Mouse (Mus musculus): Measurements from ENCODE around the gene Adprm.
"Not testable (repeated sequence)": the region's sequence is repeated elsewhere in the genome, so short reads cannot be mapped to it uniquely, and the experiment has no call there.

The Adprm gene

DNA sequence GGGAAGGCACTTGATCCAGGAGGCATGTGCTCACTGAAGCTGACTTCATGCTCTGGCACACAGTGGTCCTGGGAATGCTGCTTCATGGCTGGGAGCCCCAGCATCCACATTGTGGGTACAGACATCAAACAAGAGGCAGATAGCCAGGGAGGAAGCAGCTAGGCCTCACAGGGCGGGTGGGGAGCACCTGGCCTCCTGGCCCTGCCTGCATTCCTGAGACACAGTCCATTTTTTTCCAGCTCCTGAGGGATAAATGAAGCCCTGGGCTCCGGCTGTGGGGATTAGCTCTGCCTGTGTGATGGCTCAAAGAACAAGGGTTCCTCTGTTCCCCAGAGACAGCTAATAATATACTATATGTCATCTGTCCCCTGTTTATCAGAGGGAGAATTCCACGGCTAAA is 22.6 kb upstream of the Adprm start:
- DNase-seq, result no peak

GRCm38 (mm10) chr11:67072615-67073130 is 20.3 kb upstream of the Adprm start:
- no peak for DNase-seq

DNA sequence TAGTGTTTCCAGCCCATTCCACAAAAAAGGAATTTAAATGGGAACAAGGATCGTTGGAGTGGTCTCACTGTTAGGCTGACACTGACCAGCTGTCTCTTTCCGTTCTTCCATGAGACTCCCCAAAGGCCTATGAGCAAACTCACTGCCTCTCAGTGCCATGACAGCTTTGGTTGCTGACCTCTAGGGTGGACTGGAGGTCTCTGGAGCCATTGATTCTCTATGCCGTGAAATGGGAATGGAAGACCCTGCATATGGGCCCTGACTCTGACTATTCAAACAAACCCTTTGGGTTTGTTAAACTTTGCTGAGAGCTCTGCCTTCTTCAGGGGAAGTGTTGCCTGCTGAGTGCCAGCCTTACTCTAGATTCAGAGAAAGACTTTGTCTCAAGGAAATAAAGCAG is 15.3 kb upstream of the Adprm start:
- DNase-seq, result no peak

DNA sequence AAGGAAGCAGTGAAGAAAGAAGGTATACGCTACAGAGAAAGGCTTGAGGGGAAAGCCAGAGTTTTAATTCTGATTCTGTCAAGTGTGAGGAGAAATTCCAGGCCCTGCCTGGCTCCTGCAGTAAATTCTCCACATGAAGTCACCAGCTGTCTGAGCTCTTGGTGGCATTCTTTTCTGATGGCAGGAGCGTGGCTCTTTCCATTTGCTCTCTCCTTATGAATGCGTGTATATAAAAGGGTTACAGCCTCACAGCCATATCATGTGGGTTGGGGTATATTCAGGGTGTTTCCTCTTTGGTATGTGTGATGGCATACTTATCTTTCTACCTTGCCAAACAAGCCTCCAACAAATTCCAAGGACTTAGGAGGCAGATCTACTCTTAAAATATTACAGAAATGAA is 10.3 kb upstream of the Adprm start:
- DNase-seq, result no peak

GRCm38 (mm10) chr11:67061311-67061710 is 8.9 kb upstream of the Adprm start:
- DNase-seq, result no peak

DNA sequence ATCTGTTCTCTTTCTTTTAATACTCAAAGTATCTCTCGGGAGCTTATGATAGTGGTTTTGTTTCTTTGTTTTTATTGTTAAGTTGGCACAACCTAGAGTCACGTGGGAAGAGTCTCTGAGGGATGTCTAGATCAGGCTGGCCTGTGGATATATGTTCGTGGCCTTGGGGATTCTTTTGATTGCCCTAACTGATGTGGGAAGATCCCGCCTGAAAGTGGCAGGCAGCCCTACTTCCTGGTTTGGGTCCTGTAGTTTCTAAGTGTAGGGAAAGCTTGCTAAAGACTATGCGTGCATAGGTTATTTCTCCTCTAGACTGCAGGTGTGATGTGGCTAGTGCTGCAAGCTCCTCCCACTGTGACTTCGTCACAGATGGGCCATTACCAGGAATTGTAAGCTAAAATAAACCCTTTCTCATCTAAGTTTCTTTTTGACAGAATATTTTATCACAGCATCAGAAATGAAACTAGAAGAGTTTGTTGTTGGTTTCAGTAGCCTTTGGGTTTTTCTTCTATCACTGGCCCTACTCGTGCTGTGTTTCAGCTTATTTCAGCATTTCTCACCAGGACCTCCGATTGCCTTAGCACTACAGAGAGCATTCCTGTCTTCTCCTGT is 2.5 kb upstream of the Adprm start:
- no peak for DNase-seq

- DNase-seq, result no peak
These were observed 596 bp downstream of the Adprm start for GRCm38 (mm10) chr11:67051676-67052320.

DNA sequence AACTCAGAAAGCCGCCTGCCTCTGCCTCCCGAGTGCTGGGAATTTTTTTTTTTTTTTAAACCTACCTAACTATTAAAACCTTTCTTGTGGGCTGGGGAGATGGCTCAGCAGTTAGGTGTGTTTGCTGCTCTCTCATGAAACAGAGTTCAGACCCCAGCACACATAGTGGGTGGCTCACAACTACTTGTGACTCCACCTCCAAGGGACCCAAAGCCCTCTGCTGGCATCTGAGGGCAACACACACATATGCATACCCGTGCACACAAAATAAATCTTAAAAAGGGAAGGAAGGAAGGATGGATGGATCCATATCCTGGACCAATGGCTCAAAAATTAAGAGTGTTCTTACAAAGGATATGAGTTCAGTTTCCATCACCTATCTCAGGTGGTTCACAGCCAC is 3.1 kb downstream of the Adprm start:
- DNase-seq, result no peak

DNA sequence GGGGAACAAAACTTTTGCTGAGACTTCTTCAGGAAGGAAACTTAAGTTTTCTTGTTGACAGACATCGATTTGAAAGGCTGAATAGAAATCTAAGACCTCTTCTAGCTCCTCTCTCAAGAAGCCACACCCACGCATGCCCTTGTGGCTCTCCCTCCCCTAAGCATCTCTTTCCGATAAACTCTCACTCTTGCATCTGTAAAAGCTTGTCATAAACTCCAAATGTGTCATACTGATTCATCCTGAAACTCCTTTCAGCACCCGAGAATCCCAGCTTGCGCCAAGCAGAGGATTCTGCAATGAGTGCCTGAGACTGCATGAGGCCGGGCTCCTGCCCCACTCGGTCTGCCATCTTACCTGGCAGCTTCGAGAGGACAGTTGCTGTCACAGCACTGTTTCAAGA is 3.9 kb downstream of the Adprm start:
- DNase-seq, result no peak

GRCm38 (mm10) chr11:67047199-67047598 is 5.2 kb downstream of the Adprm start:
- DNase-seq, result no peak

- DNase-seq, result no peak
These were observed 7.4 kb downstream of the Adprm start for GRCm38 (mm10) chr11:67044959-67045358.

DNA sequence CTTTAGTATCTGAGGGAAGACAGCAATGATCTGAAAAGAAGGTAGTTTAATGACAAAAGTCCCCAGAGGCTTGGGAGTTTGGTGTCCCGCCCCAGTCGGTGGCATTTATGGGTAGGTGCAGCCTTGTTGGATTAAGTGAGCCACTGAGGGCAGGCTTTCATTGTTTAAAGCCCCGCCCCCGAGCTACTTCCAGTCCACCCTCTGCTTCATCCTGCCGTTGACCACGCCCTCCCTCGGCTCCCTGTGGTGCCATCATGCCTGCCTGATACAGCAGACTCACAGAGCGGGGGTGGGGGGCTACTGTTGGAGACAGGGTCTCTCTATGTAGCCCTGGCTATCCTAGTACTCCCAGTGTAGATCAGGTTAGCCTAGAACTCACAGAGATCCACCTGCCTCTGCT is 9.4 kb downstream of the Adprm start:
- DNase-seq, result no peak

GRCm38 (mm10) chr11:67040483-67040882 is 11.9 kb downstream of the Adprm start:
- DNase-seq, result no peak

GRCm38 (mm10) chr11:67039799-67040198 is 12.6 kb downstream of the Adprm start:
- no peak for DNase-seq

GRCm38 (mm10) chr11:67036892-67037291 is 15.5 kb downstream of the Adprm start:
- no peak for DNase-seq

DNA sequence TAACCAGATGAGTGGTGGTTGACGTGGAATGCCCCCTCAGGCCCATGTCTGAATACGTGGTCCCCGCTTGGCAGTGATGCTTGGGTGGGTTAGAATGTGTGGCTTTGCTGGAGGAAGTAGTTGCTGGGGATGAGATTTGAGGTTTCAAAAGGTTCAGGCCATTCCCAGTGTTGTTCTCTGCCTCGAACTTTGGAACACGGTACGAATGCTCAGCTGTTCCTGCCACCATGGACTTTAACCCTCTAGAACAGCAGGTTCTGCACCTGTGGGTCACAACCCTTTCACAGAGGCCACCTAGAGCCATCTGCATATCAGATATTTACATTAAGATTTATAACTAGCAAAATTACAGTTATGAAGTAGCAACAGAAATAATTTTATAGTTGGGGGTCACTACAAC is 16.2 kb downstream of the Adprm start:
- no peak for DNase-seq

DNA sequence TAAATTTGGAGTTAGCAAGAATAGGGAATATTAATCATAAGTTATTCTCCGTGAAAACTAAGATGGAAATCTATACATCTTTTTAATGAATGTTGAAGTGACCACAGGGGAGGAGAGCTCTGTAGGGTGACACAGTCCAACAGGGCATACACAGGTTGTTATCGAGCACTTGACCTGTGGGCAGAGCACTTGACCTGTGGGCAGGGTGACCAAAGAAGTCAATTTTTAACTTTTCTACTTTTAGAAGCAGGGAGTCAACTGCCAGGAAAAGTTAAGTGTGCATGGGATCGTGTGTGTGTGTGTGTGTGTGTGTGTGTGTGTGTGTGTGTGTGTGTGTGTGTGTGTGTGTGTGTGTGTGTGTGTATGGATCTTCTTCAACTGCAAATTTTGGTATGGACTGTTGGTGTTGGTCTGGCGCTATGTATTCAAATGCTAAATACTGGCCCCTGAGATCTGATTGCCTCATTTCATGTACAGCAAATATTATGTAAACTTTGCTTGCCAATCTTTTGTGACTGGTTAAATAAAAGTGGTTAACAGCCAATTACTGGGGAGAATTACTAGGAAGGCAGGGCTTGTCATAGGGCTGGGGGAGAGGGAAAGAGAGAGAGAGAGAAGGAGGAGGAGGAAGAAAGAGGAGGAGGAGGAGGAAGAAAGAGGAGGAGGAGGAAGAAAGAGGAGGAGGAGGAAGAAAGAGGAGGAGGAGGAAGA is 17.5 kb downstream of the Adprm start:
- DNase-seq, result no peak

GRCm38 (mm10) chr11:67031603-67031915 is 20.8 kb downstream of the Adprm start:
- no peak for DNase-seq

DNA sequence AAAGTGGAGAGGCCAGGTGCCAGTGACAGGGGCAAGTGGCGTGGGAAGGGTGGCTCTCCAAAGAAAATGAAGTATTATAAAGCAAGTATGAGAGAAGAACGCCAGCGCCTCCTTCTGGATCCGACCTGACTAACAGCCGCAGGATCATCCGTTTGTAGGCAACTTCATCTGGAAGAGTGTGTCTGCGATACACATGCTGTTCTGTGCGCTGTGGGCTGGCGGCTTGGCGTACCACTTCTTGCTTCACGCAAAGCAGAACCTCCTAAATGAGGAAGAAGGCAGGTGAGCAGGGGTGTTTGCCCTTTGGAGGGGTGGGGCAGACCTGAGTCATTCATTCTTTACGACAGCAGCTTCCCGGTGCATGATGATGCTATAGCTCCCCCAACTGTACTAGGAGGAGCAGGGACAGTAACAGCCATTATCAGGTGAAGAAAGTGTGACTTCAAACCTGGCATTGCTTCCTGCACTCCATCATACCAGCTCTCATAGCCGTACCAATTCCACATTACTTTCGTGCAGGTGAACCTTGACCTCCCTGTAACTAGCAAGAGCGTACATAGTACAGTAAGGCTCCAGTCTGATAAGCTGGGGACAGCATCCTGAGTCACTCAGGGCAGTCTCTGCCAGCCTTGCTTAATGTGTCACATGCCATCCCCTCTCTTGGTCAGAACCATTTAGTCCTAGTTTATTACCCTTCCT is 21.3 kb downstream of the Adprm start:
- DNase-seq, result no peak

DNA sequence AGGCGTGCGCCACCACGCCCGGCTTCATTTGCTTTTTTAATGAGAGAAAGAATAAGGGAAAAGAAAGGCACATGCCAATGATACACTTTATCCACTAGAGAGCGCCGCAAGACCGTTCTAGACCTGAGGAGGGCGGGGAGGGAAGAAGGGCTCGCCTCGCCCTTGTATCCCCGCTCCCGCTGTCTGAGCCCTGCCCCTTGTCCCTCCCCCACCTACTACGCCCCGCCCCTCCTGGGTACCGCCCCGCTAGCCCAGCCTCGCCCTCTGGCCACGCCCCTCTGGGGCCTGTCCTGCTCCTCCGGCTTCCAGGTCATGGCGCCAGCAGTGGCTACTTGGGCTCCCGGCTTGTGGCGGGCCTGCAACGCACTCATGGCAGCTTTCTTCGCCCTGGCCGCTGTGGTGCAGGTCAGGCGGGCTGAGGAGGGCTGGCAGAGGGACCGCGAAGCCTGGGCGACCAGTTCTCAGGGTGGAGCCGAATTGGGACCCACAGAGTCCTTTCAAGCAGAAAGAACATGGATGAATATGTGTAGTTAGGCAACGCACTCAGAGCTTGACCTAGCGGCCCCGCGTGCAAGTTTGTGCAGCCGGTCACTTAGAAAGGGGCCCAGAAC is 27.4 kb downstream of the Adprm start, which contains the start of gene Tmem220:
Gene Tmem220, plus strand, starts transcription at position 288 of the 611 bp plus-strand sequence.
- peak; percentile 90 for DNase-seq

DNA sequence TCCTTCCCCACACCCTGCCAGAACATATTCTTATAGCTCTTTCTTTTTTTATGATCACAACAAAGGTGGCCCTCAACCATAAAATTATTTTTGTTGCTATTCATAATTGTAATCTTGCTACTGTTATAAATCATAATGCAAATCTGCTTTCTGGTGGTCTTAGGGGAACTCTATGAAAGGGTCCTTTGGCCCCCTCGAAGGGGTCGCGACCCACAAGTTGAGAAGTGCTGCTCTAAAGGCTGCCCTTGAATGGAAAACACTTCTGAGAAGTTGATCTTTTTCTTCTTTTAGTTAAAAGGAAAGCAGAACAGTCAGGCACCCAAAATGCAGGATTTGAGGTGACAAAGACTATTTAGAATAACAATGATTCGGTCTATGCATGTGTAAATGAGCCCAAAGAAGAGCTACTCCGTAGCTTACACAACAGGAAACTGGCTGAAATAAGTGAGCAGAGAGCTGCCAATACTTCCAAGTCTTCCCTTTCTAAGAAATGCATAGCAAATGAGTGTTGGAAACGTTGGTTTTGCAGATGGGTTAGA is 28.5 kb downstream of the Adprm start:
- no peak for DNase-seq

- not testable (repeated sequence) for DNase-seq
These were observed 29.2 kb downstream of the Adprm start for GRCm38 (mm10) chr11:67023191-67023590.

Data from cerebellum, adult 11-12 months (tissue).